Mouse (Mus musculus): ENCODE results near the gene Anxa9. TPM values are rescaled to one million over a fixed set of nuclear protein-coding genes. Genes with fewer than 3 reads are reported as not detected.
"Not testable (repeated sequence)": the region's sequence is repeated elsewhere in the genome, so short reads cannot be mapped to it uniquely, and the experiment has no call there.

Anxa9 gene
- total RNA-seq (2014; rRNA removed; ENCODE audit: low replicate concordance) (0.11 and 0.15 TPM in 2 replicates), polyA plus RNA-seq (2015; fragmentation: Nextera tagmentation; extraction: Ambion mirVana) (0.49 and 0.67 TPM in 2 replicates)

DNA sequence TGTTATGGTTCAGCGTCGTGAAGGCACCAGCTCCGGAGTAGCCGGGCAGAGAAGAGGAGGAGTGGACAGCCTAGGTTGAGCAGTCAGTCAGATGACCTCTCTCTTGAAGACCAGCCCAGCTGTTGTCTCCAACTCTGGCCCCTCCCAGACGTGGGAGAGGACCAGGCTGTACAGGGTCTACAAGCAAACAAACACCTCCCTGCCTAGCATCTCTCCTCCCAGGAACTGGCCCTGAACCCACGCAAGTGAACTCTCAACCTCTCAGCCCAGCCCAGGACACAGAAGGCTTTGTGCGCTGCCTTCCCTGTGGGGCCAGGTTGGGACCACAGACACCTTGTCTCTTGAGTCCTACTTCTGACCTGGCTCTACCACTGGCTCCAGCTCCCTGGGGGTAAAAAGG is at the start of gene Anxa9:
Gene Anxa9, minus strand, starts transcription at position 77 of the 400 bp plus-strand sequence.
- ATAC-seq (ENCODE audit: insufficient read depth, low read depth), result peak; percentile 29; the same call in 1 of the 2 replicates
- DNase-seq (ENCODE audit: low spot score), result no peak
- Histone ChIP-seq H3K27ac (ENCODE audit: low read depth) (no peak within 1 kb of the TSS), H3K4me3 (ENCODE audit: low read depth, low read length) (no peak within 1 kb of the TSS), H3K27me3 (ENCODE audit: control insufficient read depth, insufficient read depth, low read length) (no peaks in the 10 kb centered on the region), H3K9ac (replicated peaks; ENCODE audit: low read depth, low read length) (no peak within 1 kb of the TSS), H3K36me3 (replicated peaks; ENCODE audit: control insufficient read depth, insufficient read depth, low read length) (no peaks in the 10 kb centered on the region), H3K4me1 (ENCODE audit: control insufficient read depth, insufficient read depth) (no peaks in the 10 kb centered on the region), H3K9me3 (replicated peaks; ENCODE audit: control insufficient read depth, low read length) (no peaks in the 10 kb centered on the region), H3K4me2 (ENCODE audit: low read depth, low read length) (no peak within 1 kb of the TSS)
- no peak for TF ChIP-seq CTCF (IDR thresholded peaks at IDR 0.05; ENCODE audit: low read depth)
- 61% methylated on average over 7 of the region's 7 CpGs for WGBS

DNA sequence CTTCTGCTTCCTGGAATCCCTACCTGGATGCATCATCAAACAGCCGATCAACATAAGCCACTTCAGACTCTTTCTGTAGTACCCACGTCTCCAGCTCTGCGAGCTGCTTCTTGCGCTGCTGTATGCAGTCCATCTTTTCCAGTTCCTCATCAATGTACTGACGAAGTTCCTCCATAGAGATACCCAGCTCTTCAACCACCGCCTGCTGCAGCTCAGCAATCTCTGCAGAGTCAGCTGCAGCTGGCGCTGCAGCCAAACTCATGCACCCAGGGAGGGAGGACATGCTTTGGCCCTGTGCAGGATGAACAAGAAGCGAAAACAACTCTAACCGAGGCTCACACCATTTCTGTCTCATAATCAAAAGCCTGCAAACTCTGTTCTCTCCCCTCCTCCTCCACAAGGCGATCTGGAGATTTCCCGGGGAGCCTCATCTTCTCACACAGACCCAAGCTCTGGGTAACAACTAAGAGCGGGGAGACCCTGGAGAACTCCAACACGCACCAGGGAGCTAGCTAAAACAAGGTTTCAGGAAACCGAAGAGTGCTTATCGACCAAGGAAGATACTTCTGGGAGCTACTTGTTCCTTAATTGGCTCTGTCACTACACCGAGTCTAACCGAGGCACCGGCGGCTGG is 49.1 kb upstream of the Anxa9 start:
- H3K9ac ChIP-seq (replicated peaks; ENCODE audit: low read depth, low read length); ATAC-seq (ENCODE audit: insufficient read depth, low read depth): not testable (repeated sequence)

DNA sequence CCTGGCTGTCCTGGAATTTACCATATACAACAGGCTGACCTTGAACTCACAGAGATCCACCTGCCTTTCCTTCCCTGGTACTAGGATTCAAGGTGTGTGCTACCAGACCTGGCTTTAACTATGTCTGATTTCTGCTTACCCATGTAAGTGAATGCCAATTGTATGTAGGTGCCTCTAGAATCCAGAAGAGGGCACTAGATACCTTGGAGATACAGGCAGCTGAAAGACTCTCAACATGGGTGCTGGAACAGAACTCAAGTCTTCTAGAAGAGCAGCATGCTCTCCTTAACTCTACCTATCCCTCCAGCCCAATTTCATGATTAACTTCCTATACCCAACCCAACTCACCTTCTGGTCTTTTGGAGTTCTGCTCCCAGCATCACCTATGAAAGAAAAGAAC is 42.5 kb upstream of the Anxa9 start:
- TF ChIP-seq CTCF (IDR thresholded peaks at IDR 0.05; ENCODE audit: low read depth), result peak; percentile 63
- TF ChIP-seq EP300 (IDR thresholded peaks at IDR 0.05; ENCODE audit: low read depth), result no peak
- H3K27ac ChIP-seq (ENCODE audit: low read depth), result no peak overlapping the region
- H3K4me3 ChIP-seq (ENCODE audit: low read depth, low read length), result no peak overlapping the region
- no peak; the same call in 1 of the 2 replicates for ATAC-seq (ENCODE audit: insufficient read depth, low read depth)
- peak; percentile 57 for DNase-seq (ENCODE audit: low spot score)
- H3K36me3 ChIP-seq (replicated peaks; ENCODE audit: control insufficient read depth, insufficient read depth, low read length), result peaks cover 74% of the 10 kb centered on the region
- no peaks in the 10 kb centered on the region for H3K4me1 ChIP-seq (ENCODE audit: control insufficient read depth, insufficient read depth)
- no peak overlapping the region for H3K4me2 ChIP-seq (ENCODE audit: low read depth, low read length)
- H3K9me3 ChIP-seq (replicated peaks; ENCODE audit: control insufficient read depth, low read length), result no peaks in the 10 kb centered on the region
- H3K27me3 ChIP-seq (ENCODE audit: control insufficient read depth, insufficient read depth, low read length), result no peaks in the 10 kb centered on the region
- no peak overlapping the region for H3K9ac ChIP-seq (replicated peaks; ENCODE audit: low read depth, low read length)

More for the DNA sequence above, 49.1 kb upstream of the Anxa9 start:
- H3K4me2 ChIP-seq (ENCODE audit: low read depth, low read length), result peak overlapping the region; percentile 62; the same call in 1 of the 2 replicates
- DNase-seq (ENCODE audit: low spot score); H3K27me3 ChIP-seq (ENCODE audit: control insufficient read depth, insufficient read depth, low read length); H3K9me3 ChIP-seq (replicated peaks; ENCODE audit: control insufficient read depth, low read length); H3K27ac ChIP-seq (ENCODE audit: low read depth); H3K4me1 ChIP-seq (ENCODE audit: control insufficient read depth, insufficient read depth): not testable (repeated sequence)
- peak overlapping the region; percentile 56 for H3K4me3 ChIP-seq (ENCODE audit: low read depth, low read length)
- 28% methylated on average over 8 of the region's 19 CpGs for WGBS
- peaks cover 23% of the 10 kb centered on the region for H3K36me3 ChIP-seq (replicated peaks; ENCODE audit: control insufficient read depth, insufficient read depth, low read length)

DNA sequence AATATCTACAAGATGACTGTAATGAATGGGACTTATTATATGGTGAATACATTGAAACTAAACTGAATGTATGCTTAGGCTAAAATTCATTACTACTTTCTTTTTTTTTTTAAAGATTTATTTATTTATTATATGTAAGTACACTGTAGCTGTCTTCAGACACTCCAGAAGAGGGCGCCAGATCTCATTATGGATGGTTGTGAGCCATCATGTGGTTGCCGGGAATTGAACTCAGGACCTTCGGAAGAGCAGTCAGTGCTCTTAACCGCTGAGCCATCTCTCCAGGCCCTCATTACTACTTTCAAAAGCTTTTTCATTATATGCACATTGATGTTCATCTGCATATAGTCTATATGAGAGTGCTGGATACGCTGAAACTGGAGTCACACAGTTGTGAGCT is 41.4 kb upstream of the Anxa9 start:
- not testable (repeated sequence) for H3K4me2 ChIP-seq (ENCODE audit: low read depth, low read length); H3K9ac ChIP-seq (replicated peaks; ENCODE audit: low read depth, low read length); H3K4me1 ChIP-seq (ENCODE audit: control insufficient read depth, insufficient read depth); ATAC-seq (ENCODE audit: insufficient read depth, low read depth); H3K27ac ChIP-seq (ENCODE audit: low read depth); H3K9me3 ChIP-seq (replicated peaks; ENCODE audit: control insufficient read depth, low read length); H3K4me3 ChIP-seq (ENCODE audit: low read depth, low read length); DNase-seq (ENCODE audit: low spot score); H3K27me3 ChIP-seq (ENCODE audit: control insufficient read depth, insufficient read depth, low read length)
- whole genome bisulfite sequencing, result over 99% methylated on average over 5 of the region's 5 CpGs
- peaks cover 73% of the 10 kb centered on the region for H3K36me3 ChIP-seq (replicated peaks; ENCODE audit: control insufficient read depth, insufficient read depth, low read length)

DNA sequence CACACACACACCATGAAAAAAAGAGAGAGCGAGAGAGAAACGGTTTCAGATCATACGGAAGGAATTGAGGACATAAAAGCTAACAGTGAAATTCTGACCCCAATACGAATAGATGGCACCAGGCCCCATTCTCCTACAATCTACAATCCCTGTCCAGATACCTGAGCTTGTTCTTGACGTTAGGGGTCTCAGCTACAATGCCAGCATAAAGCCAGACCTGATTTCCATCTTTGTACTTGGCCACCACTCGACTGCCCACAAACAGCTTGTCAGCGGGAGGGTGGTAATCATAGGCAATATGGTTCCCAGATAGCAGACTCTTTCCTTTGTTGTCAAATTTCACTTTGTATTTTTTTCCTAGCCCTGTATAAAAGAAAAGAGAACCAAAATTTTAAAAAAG is 39.5 kb upstream of the Anxa9 start:
- ATAC-seq (ENCODE audit: insufficient read depth, low read depth), result no peak
- DNase-seq (ENCODE audit: low spot score), result no peak
- no peak overlapping the region for H3K4me2 ChIP-seq (ENCODE audit: low read depth, low read length)
- H3K9ac ChIP-seq (replicated peaks; ENCODE audit: low read depth, low read length), result no peak overlapping the region
- TF ChIP-seq CTCF (IDR thresholded peaks at IDR 0.05; ENCODE audit: low read depth) (no peak), EP300 (IDR thresholded peaks at IDR 0.05; ENCODE audit: low read depth) (no peak)
- no peaks in the 10 kb centered on the region for H3K4me1 ChIP-seq (ENCODE audit: control insufficient read depth, insufficient read depth)
- no peaks in the 10 kb centered on the region for H3K27me3 ChIP-seq (ENCODE audit: control insufficient read depth, insufficient read depth, low read length)
- WGBS, result 88% methylated on average over 7 of the region's 7 CpGs
- peaks cover 73% of the 10 kb centered on the region for H3K36me3 ChIP-seq (replicated peaks; ENCODE audit: control insufficient read depth, insufficient read depth, low read length)
- no peaks in the 10 kb centered on the region for H3K9me3 ChIP-seq (replicated peaks; ENCODE audit: control insufficient read depth, low read length)
- no peak overlapping the region for H3K4me3 ChIP-seq (ENCODE audit: low read depth, low read length)
- no peak overlapping the region for H3K27ac ChIP-seq (ENCODE audit: low read depth)

DNA sequence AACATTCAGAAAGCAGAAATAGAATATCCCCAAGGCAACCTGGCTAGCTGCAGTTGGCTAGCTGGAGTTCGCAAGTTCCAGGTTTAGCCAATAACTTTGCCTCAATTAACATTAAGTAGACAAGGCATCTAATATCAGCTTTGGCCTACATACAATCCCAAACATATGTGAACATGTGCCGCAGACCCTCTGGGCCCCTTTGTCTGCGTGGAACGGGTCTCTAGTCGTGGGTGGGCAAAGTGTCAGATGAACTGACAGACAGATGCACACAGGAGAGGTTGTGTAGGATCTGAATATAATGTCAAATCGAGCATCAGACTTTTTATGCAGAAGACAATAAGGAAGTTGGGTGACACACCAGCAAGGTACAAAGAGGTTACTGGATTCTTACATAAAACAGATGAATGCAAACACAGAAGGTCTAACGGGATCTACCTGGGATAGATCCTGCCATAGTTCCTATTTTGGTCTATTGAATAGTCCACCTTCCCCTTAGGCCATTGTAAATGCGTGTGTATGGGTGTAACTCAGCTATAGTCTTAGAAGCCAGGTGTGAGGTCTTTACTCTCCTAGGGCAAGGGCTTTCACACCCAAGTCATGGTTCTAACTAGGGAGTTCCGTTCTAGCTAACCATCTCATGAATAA is 36.5 kb upstream of the Anxa9 start:
- not testable (repeated sequence) for H3K9ac ChIP-seq (replicated peaks; ENCODE audit: low read depth, low read length); H3K4me2 ChIP-seq (ENCODE audit: low read depth, low read length); H3K4me3 ChIP-seq (ENCODE audit: low read depth, low read length); H3K27me3 ChIP-seq (ENCODE audit: control insufficient read depth, insufficient read depth, low read length); H3K9me3 ChIP-seq (replicated peaks; ENCODE audit: control insufficient read depth, low read length); ATAC-seq (ENCODE audit: insufficient read depth, low read depth); DNase-seq (ENCODE audit: low spot score); H3K27ac ChIP-seq (ENCODE audit: low read depth); H3K4me1 ChIP-seq (ENCODE audit: control insufficient read depth, insufficient read depth)
- 94% methylated on average over 9 of the region's 9 CpGs for WGBS
- H3K36me3 ChIP-seq (replicated peaks; ENCODE audit: control insufficient read depth, insufficient read depth, low read length), result peaks cover 85% of the 10 kb centered on the region

Measured in heart, postnatal 0 days (tissue).